Mouse (Mus musculus): ENCODE data around the gene Dld. TPM values are rescaled to one million over a fixed set of nuclear protein-coding genes. Genes with fewer than 3 reads are reported as not detected.

The Dld gene
- total RNA-seq, 2 experiments from 2014 or later, result 195 to 197 TPM

- intact Hi-C loops (cut with DNase I), result no loop called here
- DNase-seq, result no peak
These were observed 24.1 kb downstream of the Dld start for GRCm38 (mm10) chr12:31327139-31327538.

DNA sequence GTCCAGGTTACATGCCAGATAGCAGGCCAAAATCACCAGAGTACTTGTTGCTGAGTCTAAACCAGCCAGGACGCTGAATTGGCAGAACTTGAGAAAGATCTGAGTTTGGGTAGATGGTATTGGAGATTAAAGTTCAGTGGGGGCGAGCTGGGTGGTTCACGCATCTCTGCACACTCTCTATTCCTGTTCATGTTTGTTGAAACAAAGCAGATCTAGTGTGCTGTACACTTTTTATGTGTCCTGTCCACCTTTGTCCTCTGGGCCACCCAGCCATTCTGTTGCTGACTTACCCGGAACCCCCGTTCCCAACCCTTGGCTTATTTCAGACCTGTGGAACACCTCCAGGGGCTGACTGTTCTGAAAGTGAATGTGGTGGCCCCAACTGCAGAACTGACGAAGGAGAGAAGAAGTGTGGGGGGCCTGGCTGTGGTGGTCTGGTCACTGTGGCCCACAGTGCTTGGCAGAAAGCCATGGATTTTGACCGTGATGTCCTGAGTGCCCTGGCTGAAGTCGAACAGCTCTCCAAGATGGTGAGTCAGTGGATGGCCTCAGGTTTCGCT lies 28.0 kb downstream of the Dld start:
- intact Hi-C loops (cut with DNase I), result no loop called here
- DNase-seq, result no peak

GRCm38 (mm10) chr12:31321532-31321931 lies 29.7 kb downstream of the Dld start:
- intact Hi-C loops (cut with DNase I), result no loop called here
- no peak for DNase-seq

GRCm38 (mm10) chr12:31320817-31321216 lies 30.4 kb downstream of the Dld start:
- no peak for DNase-seq
- intact Hi-C loops (cut with DNase I), result no loop called here

DNA sequence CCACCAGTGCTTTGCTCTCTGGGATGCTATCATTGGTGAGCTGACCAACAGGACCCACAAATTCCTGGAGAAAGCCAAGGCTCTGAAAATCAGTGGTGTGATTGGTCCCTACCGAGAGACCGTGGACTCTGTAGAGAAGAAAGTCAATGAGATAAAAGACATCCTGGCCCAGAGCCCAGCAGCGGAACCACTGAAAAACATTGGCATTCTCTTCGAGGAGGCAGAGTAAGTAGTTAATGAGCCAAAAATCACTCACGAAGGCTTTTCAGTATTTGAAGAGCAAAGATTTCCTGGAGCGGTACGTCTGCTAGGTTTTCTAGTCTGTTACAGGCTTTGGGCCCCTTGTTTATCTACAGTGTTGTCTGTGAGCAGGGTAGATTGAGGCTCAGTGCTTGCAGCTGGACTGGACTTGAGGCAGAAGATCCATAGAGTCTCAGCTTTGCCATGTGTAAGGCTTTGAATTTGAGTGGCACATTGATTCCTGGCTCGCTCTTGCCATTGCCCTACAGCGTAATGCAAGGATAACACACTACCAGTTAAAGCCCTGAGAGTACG lies 32.8 kb downstream of the Dld start:
- intact Hi-C loops (cut with DNase I), result no loop called here
- DNase-seq, result no peak

DNA sequence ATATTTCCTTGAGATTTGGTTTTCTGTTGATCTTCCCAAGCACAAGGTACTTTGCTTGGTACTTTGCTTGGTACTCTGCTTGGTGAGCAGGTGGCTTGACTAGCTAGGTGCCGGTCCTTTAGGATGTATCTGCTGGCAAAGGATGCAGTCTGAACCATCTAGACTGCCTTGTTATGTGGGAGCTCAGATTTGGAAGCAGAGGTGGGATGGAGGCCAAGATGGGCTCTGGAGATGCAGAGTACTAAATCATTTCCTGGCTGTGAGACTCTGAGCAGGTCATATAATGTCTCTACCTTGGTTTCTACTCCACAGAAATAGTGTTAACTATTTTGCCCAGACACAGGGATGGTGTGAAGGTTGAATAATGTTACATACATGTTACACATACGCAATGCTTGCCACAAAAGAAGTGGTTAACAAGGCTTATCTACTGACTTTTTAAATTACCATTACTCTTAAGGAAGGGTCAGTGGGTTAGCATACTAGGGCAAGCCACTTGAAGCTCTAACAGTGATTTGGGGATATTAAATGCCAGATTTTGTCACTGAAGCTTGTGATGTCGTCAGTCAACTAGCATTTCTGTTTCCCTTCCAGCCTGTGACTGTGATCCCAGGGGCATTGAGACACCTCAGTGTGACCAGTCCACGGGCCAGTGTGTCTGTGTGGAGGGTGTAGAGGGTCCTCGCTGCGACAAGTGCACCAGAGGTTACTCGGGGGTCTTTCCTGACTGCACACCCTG lies 33.4 kb downstream of the Dld start:
- intact Hi-C loops (cut with DNase I), result no loop called here
- DNase-seq, result no peak

GRCm38 (mm10) chr12:31315961-31316360 lies 35.3 kb downstream of the Dld start:
- no peak for DNase-seq
- intact Hi-C loops (cut with DNase I), result no loop called here

DNA sequence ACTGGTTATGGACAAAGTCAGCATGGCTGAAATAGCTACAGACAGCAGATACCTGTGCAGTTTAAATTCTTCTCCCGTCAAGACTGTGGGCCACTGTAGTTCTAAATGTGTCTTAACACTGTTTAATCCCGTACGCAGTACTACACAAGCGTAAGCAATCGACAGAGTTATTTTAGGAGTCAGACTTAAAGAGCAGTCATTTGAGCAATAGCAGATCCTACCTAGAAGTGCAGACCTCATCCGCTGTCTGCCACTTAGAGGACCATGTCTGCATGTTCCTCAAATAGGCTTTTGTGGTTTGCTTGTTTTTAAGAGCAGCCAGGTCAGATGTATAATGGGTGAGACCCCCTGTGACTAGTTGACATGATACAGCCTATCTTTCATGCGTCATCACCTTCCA lies 36.9 kb downstream of the Dld start:
- intact Hi-C loops (cut with DNase I), result no loop called here
- DNase-seq, result no peak

- intact Hi-C loops (cut with DNase I), result no loop called here
These were observed 38.1 kb downstream of the Dld start for GRCm38 (mm10) chr12:31313136-31313535.

GRCm38 (mm10) chr12:31312281-31312680 lies 39.0 kb downstream of the Dld start:
- DNase-seq, result no peak
- intact Hi-C loops (cut with DNase I), result no loop called here

More at GRCm38 (mm10) chr12:31313136-31313535, 38.1 kb downstream of the Dld start:
- DNase-seq, result no peak

DNA sequence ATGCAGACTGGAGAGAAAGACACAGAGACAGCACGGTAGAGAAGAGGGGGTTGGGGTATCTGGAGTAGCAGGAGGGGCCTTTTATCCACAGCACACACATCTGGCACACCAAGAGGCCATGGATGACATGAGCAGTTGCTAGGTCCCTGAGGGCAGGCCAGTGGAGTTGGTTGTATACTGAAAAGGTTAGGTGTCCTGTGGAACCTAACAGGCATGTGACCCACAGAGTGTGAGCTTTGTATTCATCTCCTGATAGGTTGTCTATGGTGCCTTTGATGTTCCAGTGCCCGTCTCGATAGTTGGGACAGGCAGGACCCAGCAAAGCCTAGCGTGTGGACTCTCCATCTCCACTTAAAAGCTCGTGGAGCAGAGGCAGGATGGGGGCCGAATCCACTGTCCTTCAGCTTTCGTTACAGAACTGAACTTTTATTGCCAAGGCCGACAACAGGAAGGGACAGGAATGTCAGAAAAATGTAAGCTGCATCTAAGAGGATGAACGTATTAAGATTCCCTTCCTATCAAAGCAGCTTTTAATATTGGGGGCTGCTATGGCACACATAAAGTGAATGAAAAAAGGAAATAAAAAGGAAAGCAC lies 39.5 kb downstream of the Dld start:
- intact Hi-C loops (cut with DNase I), result no loop called here
- DNase-seq, result no peak

- DNase-seq, result no peak
- intact Hi-C loops (cut with DNase I), result no loop called here
These were observed 40.6 kb downstream of the Dld start for GRCm38 (mm10) chr12:31310687-31311086.

- intact Hi-C loops (cut with DNase I), result no loop called here
These were observed 43.5 kb downstream of the Dld start for GRCm38 (mm10) chr12:31307756-31308155.

GRCm38 (mm10) chr12:31307011-31307410 lies 44.2 kb downstream of the Dld start:
- no peak for DNase-seq
- intact Hi-C loops (cut with DNase I), result no loop called here

More at GRCm38 (mm10) chr12:31307756-31308155, 43.5 kb downstream of the Dld start:
- DNase-seq, result no peak

DNA sequence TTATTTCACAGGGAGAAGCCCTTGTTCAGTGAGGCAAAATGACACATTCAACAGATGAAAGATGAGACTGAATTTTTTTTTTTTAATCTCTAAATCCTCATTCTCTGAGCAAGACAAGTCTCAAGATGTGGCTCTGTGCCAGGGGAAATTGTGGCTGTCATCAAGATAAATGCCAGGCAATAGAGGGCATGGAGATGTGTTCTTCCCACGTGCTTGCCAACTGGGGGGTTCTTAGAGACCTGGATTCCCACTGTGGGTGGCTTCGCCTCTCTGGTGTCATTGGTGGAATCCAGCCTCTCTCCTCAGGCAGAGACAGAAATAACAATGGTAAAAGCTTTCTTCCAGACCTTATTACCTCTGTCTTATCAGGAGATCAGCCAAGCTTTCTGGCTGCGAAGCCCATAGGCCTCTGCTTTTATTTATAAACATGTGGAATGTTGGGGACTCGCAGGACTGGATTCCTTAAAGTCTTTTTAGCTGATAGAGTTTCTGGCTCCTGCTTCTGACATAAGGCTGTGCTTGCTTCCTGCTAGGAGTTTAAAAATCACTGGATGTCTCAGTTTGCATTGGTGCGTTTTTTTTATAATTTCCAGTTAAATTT lies 45.1 kb downstream of the Dld start:
- no peak for DNase-seq
- intact Hi-C loops (cut with DNase I), result no loop called here

- intact Hi-C loops (cut with DNase I), result no loop called here
- no peak for DNase-seq
These were observed 48.3 kb downstream of the Dld start for GRCm38 (mm10) chr12:31302766-31303511.

- intact Hi-C loops (cut with DNase I), result no loop called here
- DNase-seq, result no peak
These were observed 49.0 kb downstream of the Dld start for GRCm38 (mm10) chr12:31302266-31302665.

DNA sequence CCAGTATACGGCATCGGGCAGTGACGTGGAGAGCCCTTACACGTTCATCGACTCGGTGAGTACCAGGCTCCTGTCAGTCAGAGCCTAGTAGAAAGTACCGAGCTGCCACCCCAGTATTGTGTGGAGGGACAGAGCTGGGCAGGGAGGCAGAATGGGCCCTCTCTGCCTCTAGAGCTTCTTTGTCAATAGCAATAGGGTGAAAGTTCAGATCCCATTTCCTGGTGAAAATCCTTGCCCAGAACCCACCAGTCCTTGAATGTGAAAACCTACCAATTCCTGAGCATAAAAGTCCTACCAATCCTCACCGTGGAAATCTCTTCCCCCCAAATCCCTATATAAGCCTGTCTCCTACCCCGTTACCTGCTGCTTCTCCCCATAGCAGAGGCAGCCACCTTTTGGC lies 51.0 kb downstream of the Dld start:
- intact Hi-C loops (cut with DNase I), result no loop called here
- DNase-seq, result no peak

- intact Hi-C loops (cut with DNase I), result no loop called here
- DNase-seq, result no peak
These were observed 51.5 kb downstream of the Dld start for GRCm38 (mm10) chr12:31299676-31300197.

DNA sequence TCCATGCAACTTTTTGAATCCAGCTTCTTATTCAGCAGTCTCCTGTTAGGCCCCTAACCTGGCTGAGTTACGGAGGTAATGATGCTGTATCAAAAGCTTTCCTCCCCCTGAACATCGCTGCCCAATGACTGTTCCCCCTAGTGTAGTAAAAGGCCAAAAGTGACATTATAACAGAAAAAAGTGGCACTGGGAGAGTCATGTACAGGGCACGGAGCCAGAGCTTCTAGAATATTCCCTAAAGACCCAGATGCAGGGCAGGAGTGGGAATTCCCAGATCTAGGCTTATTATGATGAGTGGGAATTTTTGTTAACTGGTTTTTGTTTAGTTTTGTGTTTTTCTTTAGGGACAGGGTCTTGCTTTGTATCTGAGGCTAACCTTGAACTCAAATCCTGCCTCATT lies 52.1 kb downstream of the Dld start:
- DNase-seq, result no peak
- intact Hi-C loops (cut with DNase I), result no loop called here

Data from gastrocnemius, postnatal 36 days (tissue).